Mouse (Mus musculus) E14TG2a.4 (cell line): ENCODE measurements around the gene Dusp3.

Experiments used
- CTCF ChIP-seq: conservative IDR thresholded peaks from 2 replicates; pipeline ENCODE4 v1.5.1; 2014; ENCODE audit warnings: low read length
- NANOG ChIP-seq: IDR thresholded peaks from 2 replicates; pipeline ENCODE4 v1.6.1; 2014; ENCODE audit warnings: borderline replicate concordance, low read length, mixed read lengths

DNA sequence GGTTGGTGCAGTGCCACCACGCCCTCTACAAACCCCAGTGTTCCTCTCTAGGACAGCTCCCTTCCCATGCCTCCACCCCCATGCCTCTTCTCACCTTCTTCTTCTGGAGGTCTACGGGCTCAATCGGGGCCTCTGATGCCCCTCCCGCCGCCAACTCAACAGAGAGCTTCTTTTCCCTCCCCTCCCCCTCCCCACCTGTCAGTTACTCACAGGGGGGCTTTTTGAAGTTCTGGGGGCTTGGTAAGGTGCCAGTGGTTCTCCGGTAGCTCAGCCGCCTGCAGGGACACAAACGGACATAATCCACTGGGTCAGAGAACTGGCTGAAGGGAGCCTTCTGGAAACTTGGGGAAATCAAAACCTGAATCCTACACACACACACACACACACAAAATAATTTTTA lies 24.7 kb upstream of the Dusp3 start:
- no peak for TF ChIP-seq CTCF
- TF ChIP-seq NANOG: no peak
